Mouse (Mus musculus) megakaryocyte, adult 5-6 weeks (primary cell): ENCODE measurements around the gene Ptprj. TPM values are rescaled to one million over a fixed set of nuclear protein-coding genes. Genes with fewer than 3 reads are reported as not detected.
"Not testable (repeated sequence)": the region's sequence is repeated elsewhere in the genome, so short reads cannot be mapped to it uniquely, and the experiment has no call there.

Source experiments
- ATAC-seq: 2 replicates; pipeline ENCODE4 v1.8.0; 2016; ENCODE audit warnings: mild to moderate bottlenecking, inconsistent platforms; ENCODE audit not compliant: poor library complexity, severe bottlenecking
- total RNA-seq, 2 experiments: library from RNA; stranded (forward) in 1 of 2; stranded (reverse) in 1 of 2; fragments of 153-499, 151-499 nt in 1 of 2; fragments of 221-1000, 200-1000 nt in 1 of 2; gene quantifications; 2 replicates each; pipeline versions ENCODE4 v1.2.3 to v1.2.4; 2015 to 2017

Gene Ptprj
- total RNA-seq, 2 experiments from 2014 or later, result 94.7 to 103 TPM

- peak; percentile 11 for ATAC-seq
Observed at GRCm38 (mm10) chr2:90579038-90579727, 1.3 kb downstream of the Ptprj start.

DNA sequence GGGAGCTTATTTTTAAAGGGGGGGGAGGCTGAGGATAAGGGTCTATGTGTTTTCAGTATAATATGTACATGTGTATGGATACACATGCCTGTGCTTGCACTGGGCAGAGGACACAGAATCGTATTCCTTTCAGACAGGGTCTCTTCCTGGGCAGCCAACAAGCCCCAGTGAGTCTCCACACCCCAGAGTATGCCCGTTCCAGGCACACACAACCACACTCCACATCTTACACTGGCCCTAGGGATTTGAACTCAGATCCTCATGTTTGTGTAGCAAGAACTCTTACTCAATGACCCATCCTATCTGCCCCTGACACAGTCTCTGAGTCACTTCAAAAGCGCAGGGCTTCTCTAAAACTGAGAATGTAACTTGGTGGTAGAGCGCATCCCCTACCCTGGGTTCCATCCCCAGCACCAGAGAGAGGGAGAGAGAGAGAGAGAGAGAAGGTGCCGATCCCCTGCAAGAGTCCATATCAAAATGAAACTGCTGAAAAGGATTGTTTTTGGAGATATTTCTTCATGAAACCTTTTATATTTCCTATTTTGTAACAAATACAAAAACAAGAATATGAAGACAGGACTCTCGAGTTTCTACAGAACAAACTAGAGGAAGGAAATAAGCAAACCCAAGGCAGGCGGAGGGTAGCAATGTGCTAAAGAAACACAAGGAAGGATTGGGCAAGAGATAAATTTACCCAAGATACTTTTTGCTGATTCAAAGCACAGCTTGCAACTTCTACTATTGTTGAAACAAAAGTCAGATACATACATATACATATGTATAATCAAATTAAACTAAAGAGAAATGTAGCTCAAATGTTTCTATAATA, 2.8 kb downstream of the Ptprj start:
- peak; percentile 33 for ATAC-seq

DNA sequence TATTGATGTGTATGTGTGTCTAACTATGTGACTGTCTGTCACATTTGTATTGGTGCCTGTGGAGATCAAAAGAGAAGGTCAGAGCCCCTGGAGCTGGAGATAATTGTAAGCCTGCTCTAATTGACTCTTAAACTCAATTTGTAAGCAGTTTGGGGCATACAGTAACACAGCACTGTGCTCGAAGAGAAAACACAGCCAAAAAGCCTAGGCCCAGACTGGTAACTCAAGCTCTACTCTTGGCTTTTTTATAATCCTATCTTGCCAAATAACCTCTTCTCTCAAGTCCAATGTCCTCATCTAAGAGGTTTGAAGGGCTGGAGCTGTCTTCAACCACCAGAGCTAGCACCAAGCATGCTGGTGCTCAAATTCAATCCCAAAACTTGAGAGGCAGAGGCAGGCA, 3.5 kb downstream of the Ptprj start:
- ATAC-seq, result no peak

DNA sequence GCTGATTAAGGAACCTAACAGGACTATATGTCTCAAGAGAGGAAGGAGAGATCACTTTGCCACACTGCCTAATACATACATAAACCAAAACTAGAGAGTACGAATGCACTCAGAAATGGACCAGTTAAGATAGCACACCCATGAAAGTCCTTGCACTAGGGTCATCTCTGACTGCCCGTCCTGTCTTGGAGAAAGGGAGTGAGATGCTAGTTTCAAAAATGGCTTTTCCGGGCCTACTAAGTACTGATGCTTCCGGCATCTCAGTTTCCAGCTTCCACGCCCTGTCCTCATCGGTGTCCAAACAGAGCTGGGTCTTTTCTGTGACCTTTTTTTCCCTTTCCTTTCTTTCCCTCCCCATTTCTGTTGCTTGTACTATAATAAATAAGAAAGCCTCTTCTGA, 4.0 kb downstream of the Ptprj start:
- ATAC-seq, result no peak

DNA sequence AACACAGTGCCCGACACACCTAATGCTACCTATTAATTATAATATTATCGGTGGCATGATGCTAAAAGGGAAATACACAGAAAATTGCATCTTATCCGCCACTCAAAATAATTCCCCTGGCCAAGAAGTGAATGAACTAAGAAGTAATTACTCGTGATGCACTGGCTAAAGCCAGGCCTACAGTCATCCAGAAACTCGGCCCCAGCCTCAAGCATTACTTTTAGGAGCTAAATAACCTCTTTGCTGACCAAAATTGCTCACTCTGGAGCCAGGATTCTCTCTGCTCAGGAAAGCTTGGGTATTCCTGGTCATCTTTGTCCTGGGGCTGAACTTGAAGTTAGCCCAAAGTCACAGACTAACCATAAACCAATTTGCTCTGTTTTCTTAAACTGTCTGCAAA, 4.7 kb downstream of the Ptprj start:
- no peak for ATAC-seq

DNA sequence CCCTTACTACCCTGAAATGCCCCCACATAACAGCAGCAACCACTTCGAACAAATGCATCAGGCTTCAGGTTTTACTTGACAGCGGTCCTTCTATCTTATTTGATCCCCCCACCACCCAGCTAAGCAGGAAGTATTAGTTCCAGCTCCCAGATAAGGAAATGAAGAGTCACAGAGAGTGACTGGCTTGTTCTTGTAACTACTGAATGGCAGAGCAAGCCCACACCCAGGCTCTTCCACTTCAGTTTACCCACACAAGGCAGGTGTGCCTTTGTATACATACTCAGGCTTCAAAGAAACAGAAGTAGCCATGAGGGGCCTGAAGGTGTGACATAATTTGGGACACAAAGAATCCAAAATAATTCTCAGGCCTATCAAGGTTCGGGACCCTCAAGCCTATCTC, 5.3 kb downstream of the Ptprj start:
- ATAC-seq, result no peak

DNA sequence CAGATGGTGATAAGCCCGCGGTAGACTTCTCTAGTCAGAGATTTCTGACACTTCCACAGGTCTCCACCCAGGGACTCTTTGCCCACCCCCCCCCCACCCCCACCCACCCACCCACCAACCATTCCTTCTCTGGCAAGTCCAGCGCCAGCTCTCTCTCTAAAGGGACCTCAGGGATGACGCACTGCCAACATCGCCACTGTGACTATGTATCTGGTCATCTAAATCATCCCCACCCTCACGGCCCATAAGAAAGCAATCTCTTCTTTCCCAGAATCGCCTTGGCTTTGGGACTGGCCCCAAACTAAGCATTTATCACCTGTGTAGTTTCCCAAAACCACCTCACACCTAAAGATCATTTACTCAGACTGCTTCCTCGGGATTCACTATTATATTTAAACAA, 5.9 kb downstream of the Ptprj start:
- no peak for ATAC-seq

- peak; percentile 61 for ATAC-seq
Observed at GRCm38 (mm10) chr2:90573640-90574526, 6.6 kb downstream of the Ptprj start.

DNA sequence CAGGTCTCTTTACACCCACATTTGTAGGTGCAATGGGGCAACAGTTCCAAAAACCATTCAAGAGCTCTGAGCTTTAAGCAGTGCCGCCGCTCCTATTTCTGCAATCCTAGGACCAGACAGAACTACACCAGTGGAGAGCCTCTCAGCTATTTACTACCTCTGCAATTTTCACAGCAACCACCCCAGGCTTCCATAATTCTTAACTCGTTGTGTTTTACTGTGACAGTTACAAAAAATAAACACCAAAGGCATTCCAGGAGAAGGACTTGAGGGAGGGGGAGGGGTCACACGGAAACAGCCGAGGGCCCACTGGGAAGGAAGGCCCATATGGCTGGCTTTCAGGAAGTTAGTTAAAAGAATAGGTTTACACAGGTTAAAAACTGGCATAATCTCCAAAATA, 8.3 kb downstream of the Ptprj start:
- ATAC-seq, result no peak

DNA sequence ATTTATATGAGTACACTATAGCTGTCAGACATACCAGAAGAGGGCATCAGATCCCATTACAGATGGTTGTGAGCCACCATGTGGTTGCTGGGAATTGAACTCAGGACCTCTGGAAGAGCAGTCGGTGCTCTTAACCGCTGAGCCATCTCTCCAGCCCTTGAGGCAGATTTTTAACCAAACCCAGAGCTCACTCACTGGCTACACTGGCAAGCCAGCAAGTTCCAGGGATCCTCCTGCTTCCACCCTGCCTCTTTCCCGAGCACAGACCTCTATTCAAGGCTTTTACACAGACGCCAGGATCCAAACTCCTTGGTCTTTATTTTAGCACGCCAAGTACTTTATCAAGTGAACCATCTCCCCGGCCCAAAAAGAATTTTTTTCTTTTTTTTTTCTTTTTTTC, 9.0 kb downstream of the Ptprj start:
- ATAC-seq, result not testable (repeated sequence)

- ATAC-seq, result no peak
Observed at GRCm38 (mm10) chr2:90570871-90571270, 9.6 kb downstream of the Ptprj start.

GRCm38 (mm10) chr2:90570216-90570615, 10.2 kb downstream of the Ptprj start:
- ATAC-seq, result no peak

DNA sequence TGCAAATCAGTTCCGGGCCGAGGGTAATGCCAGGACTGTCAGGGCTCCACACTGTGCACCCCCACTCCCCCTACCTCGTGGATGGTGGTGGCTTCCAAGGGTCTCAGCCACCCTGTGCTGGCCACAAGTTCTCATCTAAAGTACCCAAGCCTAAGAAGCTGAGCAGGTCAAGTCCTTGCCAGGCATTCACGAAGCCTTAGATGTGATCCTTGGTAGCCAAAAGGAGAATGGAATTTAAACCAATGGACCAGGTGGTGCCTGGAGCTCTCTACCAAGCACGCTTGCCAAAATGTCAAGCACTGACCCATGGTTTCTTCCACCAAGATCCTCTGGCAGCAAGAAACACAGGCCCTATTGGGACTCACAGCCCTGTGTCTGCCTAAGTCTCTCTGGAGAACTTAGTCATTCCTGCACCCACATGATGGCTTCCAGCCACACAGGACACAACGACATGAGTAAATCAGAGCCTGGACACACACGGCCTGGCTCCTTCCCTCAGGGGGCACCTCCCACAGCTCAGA, 11.4 kb downstream of the Ptprj start:
- no peak for ATAC-seq

GRCm38 (mm10) chr2:90568091-90568490, 12.4 kb downstream of the Ptprj start:
- no peak for ATAC-seq

GRCm38 (mm10) chr2:90566773-90567528, 13.5 kb downstream of the Ptprj start:
- no peak for ATAC-seq

GRCm38 (mm10) chr2:90566046-90566445, 14.4 kb downstream of the Ptprj start:
- ATAC-seq, result peak; percentile 36

- ATAC-seq, result no peak
Observed at GRCm38 (mm10) chr2:90565192-90565929, 15.1 kb downstream of the Ptprj start.

GRCm38 (mm10) chr2:90564552-90564951, 15.9 kb downstream of the Ptprj start:
- peak; percentile 18; the same call in 1 of the 2 replicates for ATAC-seq

DNA sequence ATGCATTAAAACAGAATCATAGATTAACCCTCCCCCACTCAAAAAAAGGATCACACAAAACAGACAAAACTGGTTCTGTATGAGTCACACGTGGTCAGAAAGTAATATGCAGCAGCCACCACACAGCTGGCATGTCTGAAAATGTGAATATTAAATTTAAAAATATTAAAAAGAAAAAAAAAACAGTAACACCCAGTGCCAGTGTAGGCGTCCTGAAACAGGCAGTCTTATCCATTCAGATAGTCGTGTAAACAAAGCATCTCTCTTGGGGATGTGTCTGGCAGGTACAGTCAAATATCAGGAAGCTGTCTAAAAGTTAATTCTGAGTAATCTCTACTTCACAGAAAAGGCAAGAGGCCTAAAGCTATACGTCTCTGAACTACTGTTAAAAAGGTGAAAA, 17.3 kb downstream of the Ptprj start:
- no peak for ATAC-seq
